Mouse (Mus musculus): ENCODE measurements at regions not wholly inside any gene's neighbourhood (a gene's known extent, or its start where the extent isn't known, plus 50 kb on each side); places are given as distances from the start of the nearest gene placed in this dataset.

DNA sequence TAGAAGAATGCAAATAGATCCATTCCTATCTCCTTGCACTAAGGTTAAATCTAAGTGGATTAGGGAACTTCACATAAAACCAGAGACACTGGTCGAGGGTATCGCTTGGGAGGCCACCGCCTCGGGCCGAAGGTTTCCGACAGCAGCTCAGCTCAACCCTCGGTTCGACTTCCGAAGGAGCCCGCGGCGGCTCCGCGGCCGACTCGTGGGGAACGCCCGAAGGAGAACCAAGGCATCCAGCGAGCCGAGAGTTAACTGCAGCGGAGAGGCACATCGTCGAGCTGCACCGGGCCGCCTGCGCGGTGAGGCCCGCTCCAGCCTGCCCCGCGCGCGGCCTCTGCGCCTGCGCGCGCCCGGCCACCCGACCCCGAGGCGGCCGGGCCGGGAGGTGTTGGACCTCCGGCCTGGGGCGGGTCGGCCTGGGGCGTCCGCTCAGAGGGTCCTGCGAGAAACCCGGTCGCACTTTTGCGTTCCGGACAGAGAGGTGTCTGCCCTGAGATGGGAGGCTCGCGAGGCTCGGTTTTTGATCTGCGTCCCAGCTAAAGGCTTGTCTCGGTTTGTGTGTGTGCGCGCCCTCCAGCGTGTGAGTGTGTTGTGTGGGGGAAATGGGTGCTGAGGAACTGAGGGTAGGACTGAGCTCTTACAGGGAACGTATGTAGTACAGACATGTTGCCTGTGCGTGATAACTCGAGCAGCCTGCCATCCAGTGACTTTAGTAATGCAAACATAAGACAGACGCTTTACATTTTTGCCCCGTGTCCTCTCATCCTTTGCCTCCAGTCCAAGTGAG, 50.9 kb upstream of the Vmn2r9 start:
- DNase-seq, result peak; percentile 21
